Mouse (Mus musculus): ENCODE results near the gene Rasal3. TPM values are rescaled to one million over a fixed set of nuclear protein-coding genes. Genes with fewer than 3 reads are reported as not detected.

The Rasal3 gene
- total RNA-seq (2021): 1 to 10 TPM; 3.3 to 4.6 TPM
- long read RNA-seq, experiment 1, partial matches to known transcripts: 0 of 3 reads
- long read RNA-seq, experiment 1, other reads (novel, unspliced or antisense): 1 of 3 reads
- long read RNA-seq, experiment 2, partial matches to known transcripts: 0 of 4 reads
- long read RNA-seq, experiment 2, other reads (novel, unspliced or antisense): 0 of 4 reads

DNA sequence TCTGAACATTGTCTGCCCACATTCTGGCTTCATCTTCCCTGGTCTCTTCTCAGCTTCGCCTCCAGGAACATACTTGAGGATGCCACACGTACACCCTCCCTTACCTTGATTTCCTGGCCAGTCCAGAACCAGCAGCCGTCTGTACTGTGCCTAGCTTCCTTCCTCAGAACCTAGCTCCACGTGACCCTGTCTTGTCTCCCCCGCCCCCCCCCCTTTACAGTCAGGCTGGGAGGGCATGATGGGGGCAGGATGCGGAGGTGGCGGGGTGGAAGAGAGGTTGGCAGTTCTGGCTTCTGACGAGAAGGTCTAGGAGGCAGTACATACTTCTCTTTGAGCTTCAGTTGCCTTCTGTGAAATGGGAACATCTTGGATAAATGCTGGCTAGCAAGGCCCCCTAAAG lies at the start of gene Rasal3:
TSS of gene Rasal3 (minus strand) at position 167 of the 400 bp plus-strand sequence.
- DNase-seq (ENCODE audit: low spot score in 2 of 2): no peak

DNA sequence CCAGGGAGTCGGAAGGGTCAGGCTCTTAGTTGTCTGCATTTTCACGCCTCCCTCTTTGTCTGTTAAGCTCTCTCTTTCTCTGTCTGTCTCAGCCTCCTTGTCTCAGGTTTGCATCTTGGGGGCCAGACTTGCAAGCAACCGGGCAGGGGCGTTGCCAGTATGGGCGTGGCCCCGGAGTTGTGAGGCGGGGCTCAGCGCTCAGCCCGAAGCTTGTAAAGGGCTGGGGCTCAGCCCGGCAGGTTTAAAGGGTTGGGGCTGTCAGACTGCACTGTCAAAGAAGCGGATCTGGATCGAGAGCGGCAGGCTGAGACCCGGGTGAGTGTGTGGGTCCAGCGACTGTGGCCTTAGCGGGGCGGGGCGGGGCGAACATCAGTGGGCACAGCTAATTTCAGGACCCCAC lies 49.1 kb upstream of the Rasal3 start, which contains the start of gene Cyp4f39:
TSS of gene Cyp4f39 (plus strand) at position 242 of the 400 bp plus-strand sequence.
- no peak for DNase-seq (ENCODE audit: low spot score in 2 of 2)

DNA sequence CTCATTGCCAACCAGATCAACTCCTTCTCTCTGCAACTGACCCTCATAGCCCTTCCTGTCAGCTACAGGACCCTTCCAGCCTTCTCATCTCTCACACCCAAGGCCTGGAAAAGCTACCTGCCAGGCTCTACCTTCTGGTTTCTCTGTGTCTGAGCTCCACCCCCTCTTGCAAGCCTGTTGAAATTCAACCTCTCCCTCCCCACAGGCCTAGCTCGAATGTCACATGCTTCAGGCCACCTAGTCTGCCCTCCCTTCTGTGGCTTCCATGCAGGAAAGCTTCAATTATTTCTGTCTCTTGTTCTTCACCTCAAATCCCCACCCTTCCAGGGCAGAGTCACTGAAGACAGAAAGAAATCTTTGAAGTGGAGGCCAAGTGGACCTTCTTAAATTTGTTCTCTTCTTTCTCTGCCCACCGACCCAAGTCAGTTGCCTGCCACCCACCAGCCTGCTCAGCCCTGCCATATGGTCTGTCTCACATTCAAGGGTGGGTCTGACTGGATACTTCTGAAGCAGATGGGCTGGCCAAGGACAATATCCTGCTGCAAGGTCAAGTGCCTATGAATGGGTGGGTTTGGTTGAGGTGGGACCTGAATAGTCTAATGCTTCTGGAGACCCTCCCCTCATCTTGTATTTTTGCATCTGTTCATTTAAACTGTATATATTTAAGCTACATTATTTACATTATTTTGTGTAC lies 47.6 kb upstream of the Rasal3 start:
- DNase-seq (ENCODE audit: low spot score in 2 of 2): no peak

DNA sequence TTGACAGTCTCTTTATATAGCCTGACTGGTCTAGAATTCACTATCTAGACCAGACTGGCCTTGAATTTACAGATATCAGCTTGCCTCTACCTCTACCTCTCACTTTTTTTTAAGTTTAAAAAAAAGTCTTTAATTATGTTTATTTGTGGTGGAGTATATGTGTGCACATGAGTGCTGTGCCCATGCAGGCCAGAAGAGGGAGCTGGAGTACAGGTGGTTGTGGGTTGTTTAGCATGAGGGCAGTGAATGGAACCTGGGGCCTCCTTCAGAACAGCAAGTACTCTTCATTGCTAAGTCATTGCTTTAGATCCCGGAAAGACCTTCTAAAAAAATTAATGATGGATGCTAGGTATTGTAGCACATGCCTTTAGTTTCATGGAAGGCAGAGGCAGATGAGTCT lies 45.7 kb upstream of the Rasal3 start:
- no peak for DNase-seq (ENCODE audit: low spot score in 2 of 2)

DNA sequence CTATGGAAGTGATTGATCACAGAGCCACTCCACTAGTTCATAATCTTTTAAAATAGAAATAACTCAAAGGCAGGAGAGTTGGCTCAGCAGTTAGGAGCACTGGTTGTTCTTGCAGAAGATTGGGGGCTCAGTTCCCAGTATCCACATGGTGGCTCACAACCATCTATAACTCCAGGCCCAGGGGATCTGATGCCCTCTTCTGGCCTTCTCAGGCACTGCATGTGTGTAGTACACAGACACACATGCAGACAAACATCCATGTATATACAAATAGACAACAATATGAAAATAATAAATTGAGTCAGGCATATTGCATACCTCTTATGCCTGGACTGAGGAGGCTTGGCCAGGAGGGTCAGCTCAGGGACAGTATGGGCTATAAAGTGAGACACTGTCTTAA lies 43.8 kb upstream of the Rasal3 start:
- DNase-seq (ENCODE audit: low spot score in 2 of 2): no peak

DNA sequence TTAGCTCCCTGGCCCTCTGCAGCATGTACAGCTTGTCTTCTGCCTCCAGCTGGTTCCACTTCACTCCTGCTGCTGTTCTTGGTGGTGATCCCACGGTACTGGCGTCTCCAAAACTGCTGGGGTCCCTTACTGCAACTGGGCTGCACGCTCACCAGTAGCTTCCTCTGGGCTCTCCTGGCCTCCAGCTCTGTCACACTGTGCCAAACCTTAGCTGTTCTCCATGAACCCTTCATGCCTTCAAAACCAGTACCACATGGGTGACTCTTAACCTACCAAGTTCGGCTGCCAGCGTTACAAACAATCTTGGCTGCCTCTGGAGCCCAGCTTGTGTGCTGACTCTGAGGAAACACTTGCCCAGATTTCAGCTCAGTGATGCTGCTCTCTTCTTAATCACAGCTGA lies 41.6 kb upstream of the Rasal3 start:
- no peak for DNase-seq (ENCODE audit: low spot score in 2 of 2)

DNA sequence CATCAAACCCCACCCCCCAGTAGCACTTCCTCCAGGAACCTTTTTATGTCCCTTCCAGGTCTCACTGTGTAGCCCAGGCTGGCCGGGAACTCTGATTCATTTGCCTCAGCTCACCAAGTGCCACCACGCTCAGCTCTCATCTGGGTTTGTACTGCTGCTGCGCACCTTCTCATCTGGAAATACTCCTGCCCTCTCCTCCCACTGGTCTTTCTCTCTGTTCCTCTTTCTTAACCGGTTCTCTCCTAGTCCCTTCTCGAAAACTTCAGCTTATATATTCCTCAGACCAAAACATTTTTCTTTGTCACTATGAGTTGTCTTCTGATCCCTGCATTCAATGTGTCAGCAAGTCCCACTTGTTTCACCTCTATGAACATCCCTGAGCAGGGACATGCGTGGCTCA lies 39.9 kb upstream of the Rasal3 start:
- no peak for DNase-seq (ENCODE audit: low spot score in 2 of 2)

DNA sequence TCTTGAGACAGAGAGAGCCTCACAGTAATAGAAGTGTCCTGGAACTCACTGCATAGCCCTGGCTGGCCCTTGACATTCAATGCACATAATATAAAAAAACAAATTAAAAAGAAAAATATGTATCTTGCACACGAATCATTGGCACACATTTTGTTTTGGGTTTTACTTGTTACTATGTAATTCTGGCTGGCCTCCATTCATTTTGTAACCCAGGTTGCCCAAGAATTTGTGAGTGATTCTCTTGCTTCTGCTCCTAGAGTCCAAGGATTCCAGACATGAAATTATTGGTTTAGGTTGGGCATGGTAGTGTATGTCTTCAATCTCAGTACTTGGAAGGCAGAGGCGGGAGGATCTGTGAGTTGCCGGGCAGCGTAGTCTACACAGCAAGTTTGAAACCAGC lies 33.7 kb upstream of the Rasal3 start:
- no peak for DNase-seq (ENCODE audit: low spot score in 2 of 2)

DNA sequence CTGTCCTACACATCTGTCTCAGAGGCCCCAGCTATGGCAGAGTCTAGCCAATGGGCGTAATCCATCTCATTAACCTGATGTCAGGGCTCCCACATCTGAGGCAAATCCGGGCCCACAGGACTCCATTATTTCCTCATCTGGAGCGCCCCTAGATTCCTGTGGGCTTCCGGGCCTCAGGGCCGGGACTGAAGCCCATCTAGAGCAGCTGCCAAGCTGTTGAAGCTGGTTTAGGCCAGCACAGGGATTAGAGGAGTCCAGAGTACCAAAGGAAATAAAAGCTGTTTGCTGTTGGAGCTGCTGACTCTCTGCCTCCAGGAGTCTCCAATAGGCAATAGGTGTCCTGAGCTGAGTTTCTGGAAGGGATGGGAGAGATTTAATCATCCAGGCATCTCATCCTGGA lies 31.8 kb upstream of the Rasal3 start:
- no peak for DNase-seq (ENCODE audit: low spot score in 2 of 2)

DNA sequence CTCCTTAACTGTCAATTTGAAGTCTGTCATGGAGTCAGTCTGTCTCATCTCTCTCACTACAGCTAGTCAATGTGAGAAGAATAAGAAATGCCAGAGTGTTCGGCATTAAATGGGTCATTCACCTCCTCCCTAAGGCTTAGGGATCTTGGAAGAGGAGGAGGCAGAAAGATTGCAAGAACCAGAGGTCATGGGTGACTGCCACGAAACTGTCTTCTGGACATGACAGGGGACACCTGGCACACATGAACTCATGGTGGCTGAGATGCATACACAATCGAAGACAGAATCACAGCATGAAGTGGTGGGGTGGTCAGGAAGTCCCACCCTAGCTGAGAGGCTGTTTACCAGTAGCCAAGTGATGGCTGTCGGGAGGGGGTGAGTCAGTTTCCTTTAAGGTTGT lies 30.9 kb upstream of the Rasal3 start:
- no peak for DNase-seq (ENCODE audit: low spot score in 2 of 2)

DNA sequence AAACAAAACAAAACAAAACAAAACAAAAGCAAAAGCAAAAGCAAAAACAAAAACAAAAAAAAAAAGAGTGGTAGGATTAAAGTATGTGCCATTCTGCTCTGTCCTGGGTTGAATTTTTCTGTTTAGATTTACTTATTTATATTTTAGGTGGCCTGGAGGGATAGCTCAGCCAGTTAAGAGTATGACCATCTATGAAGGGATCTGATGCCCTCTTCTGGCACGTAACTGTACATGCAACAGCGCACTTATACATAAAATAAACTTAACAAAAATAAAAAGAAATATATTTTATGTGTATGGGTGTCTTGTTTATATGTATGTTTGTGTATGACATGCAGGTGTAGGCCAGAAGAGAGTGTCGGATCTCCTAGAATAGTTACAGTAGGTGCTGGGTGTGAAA lies 28.6 kb upstream of the Rasal3 start:
- DNase-seq (ENCODE audit: low spot score in 2 of 2): no peak

DNA sequence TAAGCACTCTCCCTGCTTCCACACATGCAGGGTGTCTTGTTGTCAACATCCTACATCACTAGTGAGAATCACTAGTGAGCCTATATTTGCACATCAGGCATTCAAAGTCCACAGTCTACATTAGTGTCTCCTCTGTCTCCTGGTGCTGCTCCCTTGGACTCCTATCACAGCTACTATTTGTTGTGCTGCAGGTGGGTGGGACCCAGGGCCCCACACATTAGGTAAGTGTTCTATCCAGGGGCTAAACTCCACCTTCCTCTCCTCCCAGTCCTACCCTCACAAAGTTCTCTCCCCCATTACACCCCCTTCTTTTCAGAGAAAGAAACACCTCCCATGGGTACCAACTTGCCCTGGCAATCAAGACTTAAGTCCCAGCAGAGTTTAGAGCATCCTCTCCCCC lies 23.2 kb upstream of the Rasal3 start:
- DNase-seq (ENCODE audit: low spot score in 2 of 2): no peak

DNA sequence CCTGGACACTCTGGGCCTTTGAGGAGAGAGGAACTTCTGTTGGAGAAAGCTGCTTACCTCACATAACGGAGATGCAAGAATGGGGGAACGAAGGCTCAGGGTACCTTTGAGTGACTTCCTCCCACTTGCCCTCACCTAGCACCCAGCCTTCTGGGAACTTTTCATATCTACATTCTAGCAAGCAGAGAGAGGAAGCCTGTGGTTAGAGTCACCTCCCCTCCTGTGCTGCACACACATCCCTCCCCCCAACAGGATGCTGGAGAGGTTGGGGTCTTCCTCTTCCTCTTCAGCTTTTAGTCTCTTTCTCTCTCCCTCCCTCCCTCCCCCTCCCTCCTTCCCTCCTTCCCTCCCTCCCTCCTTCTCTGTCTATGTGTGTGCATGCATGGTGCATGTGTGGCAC lies 20.7 kb upstream of the Rasal3 start, which contains the start of gene Pglyrp2:
TSS of gene Pglyrp2 (minus strand) at position 134 of the 400 bp plus-strand sequence.
- DNase-seq (ENCODE audit: low spot score in 2 of 2): no peak

DNA sequence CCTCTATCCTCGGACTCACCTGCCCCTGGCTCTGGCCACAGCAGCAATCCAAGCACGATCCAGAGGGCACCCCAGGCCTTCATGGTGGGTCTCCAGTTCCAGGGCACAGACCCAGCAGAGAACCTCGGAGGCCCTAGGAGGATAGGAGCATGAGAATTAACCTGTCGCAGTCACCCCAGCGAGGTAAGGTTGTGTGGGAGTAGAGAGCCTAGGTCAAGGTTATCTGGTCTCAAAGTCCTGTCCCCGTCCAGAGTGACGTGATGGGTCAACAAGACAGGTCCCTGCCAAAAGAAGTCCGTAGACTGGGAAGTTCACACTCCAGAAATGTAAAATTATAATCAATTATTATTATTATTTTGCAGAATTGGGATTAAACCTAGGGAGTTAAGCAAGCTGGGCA lies 17.4 kb upstream of the Rasal3 start:
- no peak for DNase-seq (ENCODE audit: low spot score in 2 of 2)

DNA sequence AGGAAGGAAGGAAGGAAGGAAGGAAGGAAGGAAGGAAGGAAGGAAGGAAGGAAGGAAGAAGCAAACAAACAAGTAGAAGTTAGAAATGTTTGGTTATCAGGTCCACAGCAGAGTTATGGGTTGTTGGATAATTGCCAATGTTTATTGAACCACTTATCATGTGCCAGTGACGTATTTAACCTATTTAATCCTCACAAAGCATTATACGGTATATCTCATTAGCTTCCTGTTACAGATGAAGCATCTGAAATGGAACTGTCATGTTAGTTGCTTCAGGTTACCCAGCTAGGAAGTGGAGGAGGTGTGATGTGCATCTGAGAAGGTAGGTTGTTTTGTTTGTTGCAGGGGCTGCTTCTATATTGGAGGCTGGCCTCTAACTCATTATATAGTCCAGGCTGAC lies 16.6 kb upstream of the Rasal3 start:
- DNase-seq (ENCODE audit: low spot score in 2 of 2): no peak

DNA sequence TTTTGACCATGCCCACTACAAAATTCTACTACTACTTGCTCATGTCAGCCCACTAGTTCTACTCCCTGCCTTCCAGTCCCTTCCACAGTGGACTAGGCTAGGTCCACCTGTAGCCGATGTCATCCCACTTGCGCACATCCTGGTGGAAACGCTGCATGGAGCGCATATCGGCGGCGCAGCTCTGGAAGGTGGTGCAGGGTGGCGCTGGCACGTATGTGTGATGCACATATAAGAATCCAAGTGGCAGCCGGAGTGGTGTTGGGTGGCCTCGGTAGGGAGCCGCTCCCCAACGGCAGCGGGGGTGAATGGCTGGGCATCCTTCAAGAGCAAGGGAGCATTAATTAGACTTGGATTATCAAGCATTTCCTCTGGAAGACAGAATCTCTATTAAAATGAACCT lies 13.4 kb upstream of the Rasal3 start:
- DNase-seq (ENCODE audit: low spot score in 2 of 2): no peak

DNA sequence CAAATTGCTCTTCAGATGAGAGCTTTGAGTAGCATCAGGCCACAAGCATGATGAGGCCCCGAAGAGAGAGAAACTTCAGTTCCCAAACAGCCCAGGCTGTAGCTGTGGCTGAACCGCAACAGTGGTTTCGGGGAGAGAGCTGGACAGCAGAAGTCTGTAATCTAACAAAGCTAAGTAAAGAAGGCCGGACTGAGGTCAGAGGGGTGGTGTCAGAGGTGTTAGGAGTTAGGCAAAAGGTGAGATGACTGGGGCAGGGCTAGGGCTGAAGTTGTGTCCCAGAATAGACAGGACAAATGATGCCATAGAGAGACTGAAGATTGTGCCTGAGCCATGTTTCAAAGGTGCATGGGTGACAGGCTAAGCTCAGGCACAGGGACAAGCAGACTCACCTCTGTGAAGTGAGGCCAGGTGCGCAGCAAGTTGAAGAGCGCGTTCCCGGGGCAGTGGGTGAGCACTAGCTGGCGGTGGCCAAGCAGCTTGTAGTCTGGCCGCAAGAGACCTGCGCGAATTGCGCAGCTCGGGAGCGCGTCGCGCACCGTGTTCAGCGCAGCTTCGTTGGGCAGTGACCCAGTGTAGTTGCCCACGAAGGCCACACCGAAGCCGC lies 12.1 kb upstream of the Rasal3 start:
- DNase-seq (ENCODE audit: low spot score in 2 of 2): no peak

DNA sequence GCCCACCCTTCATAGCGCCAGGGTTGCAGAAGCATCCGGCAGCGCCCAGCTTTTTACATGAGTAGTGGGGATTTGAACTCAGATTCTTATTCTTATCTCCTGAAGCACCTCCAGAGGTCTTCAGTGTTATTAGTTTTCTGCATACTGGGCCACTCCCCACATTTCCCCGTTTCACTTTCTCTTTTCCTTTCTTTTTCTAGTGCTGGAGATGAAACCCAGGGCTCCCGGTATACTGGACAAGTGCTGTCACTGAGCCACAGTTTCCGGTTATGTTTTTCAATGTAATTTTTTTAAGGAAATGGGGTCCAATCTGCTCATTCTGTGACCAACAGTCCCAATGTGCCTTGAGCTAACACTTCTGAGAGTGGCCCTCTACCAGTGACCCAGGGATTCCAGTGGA lies 8.5 kb upstream of the Rasal3 start:
- DNase-seq (ENCODE audit: low spot score in 2 of 2): no peak

DNA sequence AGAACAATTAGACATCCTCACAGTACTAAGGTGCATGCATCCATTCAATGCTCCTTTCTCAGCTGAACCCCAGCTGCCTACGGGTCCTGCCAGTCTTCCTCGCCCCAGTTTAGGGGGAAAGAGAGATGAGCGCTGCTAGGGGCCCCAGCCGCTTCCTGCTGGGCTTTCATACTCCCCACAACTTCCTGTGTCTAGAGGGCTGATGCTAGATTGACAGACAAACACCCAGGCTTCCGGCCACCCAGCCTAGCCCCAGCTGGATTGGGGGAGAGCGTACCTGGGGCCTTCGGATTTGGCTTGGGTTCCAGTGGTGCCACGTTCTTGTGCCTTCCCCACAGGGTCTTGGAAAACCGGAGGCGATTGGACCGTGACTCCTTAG lies 615 bp downstream of the Rasal3 start:
- DNase-seq (ENCODE audit: low spot score in 2 of 2): no peak

DNA sequence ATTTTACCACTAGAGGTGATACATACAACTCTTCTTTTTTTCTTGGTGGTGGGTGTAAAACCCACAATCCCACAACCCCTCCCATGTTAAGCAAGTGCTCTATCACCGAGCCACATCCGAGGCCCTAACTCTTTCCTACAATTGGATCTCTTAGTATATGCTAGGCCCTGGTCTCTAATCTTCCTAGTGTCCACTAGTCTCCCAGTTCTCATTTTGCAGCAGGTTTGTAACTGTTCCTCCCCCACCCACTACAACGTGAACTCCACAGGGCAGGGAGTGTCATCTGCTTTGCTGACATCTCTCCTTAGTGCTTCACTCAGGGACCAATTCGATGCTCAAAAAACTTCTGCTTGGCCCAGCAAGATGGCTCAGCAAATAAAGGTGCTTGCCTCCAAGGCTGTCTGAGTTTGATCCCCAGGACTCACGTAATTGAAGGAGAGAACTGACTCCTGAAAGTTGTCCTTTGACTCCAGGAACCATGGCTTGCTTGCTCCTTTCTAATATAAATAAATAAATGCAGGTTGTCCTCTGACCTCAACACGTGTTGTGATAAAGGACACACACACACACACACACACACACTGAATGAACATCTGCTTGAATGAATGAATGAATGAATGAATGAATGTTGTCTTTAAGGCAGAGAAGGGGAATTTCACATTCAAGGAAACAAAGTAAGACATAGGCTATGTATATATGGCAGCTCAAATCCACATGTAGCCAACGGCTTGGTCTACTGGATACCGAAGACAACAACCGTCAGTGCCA lies 1.2 kb downstream of the Rasal3 start:
- DNase-seq (ENCODE audit: low spot score in 2 of 2): no peak

DNA sequence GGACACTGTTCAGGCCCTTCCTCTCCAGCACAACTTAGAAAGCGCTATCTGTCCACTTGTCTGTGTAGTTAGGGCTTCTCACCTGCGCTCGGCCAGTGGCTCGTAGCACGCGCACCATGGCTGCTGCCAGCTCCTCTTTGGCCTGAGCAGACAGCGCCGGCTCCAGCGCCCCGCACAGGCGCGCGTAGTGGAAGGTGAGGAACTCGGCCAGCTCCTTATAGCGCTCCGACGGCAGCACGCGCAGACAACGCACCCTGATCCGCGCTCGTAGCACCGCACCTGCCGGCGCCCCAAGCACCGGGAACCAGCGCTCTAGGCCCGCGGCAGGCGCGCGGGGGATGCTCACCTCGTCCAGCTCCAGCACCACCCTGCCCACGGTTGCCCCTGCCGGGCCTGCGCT lies 7.1 kb downstream of the Rasal3 start:
- DNase-seq (ENCODE audit: low spot score in 2 of 2): no peak

DNA sequence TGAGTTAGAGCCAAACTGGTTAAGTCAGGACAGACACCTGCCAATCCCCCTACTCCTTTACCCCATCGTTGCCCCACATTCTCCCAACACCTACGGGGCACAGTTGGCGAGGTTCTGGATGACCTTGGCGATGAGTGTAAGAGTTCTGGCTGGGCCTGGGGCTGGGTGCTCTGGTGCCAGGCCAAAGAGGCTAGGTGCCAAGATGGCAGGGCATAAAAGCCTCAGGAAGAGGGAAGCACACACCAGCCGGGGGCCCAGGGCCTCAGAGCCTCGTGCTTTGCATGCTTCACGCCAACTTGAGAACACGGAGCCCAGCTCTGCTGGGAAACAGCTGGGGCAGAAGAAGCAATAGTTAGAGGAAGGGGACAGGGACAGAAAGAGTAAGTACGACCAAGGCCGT lies 9.4 kb downstream of the Rasal3 start:
- DNase-seq (ENCODE audit: low spot score in 2 of 2): no peak

All from left cerebral cortex, adult 18-20 months (tissue).